Mouse (Mus musculus) cortical plate, adult 2 months (tissue): ENCODE measurements around the gene Mettl7a3. TPM values are rescaled to one million over a fixed set of nuclear protein-coding genes. Genes with fewer than 3 reads are reported as not detected.
"Not testable (repeated sequence)": the region's sequence is repeated elsewhere in the genome, so short reads cannot be mapped to it uniquely, and the experiment has no call there.

Experiments used
- H3K27ac ChIP-seq: fragments of 200-500 bp; 2 replicates; pipeline ENCODE4 v1.5.1; 2012; ENCODE audit warnings: low read length, control low read depth, inconsistent platforms; ENCODE audit not compliant: insufficient read depth
- H3K4me1 ChIP-seq: fragments of 200-500 bp; 2 replicates; pipeline ENCODE4 v1.6.1; 2011; ENCODE audit warnings: low read length; ENCODE audit not compliant: control insufficient read depth, insufficient read depth
- H3K4me3 ChIP-seq: fragments of 200-500 bp; 2 replicates; pipeline ENCODE4 v1.5.1; 2011; ENCODE audit warnings: mild to moderate bottlenecking, low read length, control low read depth; ENCODE audit not compliant: insufficient read depth
- CTCF ChIP-seq: fragments of 200-500 bp; IDR thresholded peaks from 2 replicates; pipeline ENCODE4 v1.5.1; 2011; ENCODE audit warnings: mild to moderate bottlenecking, control low read depth, low read length; ENCODE audit not compliant: insufficient read depth; ENCODE audit errors: extremely low read depth
- POLR2A ChIP-seq: fragments of 200-500 bp; IDR thresholded peaks from 2 replicates; pipeline ENCODE4 v1.6.1; 2011; ENCODE audit warnings: mild to moderate bottlenecking, low read length, control low read depth; ENCODE audit not compliant: insufficient read depth; ENCODE audit errors: extremely low read depth
- polyA plus RNA-seq: library from polyadenylated mRNA; depleted of rRNA; stranded (reverse); fragments of >200 nt; gene quantifications from 2 replicates; pipeline ENCODE4 v1.2.3, GENCODE M21; 2012

The Mettl7a3 gene
- polyA plus RNA-seq, 1 experiment: 0.75 TPM

DNA sequence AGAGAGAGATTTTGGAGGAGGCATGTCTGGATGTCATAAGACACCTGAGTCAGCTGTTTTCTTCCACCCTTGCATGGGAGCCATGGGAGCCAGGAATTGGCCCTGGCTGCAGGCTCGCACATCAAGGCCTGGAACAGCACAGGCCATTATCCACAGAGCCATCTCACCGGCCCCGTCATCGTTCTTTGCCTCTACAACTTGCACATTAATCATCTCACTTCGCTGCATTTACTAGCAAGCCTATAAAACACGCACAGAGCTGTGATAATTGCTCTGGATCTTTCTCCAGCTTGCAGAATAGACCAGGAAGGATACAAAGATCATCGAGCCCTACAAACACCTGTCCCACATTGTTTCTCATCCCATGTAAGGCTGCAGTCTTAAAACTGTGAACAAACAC is 4.0 kb upstream of the Mettl7a3 start:
- TF ChIP-seq POLR2A (no peak), CTCF (no peak)
- Histone ChIP-seq H3K27ac (no peak overlapping the region), H3K4me3 (no peak overlapping the region), H3K4me1 (no peaks in the 10 kb centered on the region; the same call in 1 of the 2 replicates)

DNA sequence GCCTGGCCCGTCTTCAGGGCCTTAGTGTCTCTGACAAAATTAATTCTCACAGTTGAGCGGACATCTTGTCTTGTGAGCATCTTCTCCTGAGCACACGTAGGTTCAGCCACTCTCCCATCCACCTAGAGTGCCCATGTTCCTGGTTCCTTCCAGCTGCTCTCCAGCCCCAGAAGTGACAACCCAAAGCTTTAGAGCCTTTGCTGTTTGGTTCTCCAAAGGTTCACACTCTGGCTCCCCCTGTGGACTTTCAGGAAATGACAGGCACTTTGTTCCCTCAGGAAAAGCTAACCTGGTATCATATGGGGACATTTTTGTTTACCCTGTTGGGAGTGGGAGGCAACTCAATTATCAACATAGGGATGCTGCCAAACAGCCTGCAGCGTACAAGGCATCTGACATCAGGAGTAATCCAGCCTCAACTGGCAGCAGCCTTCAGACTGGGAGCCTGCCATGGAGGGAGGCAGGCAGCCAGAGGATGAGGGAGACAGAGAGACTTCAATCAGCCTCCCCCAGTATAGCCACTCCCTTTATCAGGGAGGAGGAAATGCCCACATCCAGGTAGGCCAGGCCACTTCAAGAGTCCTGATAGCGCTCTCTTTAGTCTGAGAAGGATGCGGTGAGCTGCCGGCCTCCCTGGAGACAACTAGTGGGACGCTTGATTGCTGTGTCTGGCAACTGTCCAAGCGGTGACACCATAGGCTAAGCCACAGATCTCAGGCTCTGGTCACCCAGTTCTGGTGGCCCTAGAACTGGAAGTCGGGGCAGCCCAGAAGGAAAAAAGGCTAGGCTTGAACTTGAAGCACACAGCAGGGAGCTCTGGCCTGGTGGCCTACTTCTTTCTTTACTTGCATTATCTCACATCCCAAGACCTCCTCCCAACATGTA is 2.4 kb upstream of the Mettl7a3 start:
- H3K4me3 ChIP-seq, H3K4me1 ChIP-seq, H3K27ac ChIP-seq: not testable (repeated sequence)

- H3K4me3 ChIP-seq, H3K27ac ChIP-seq, H3K4me1 ChIP-seq: not testable (repeated sequence)
Measured at GRCm38 (mm10) chr15:100337328-100337727, 2.6 kb downstream of the Mettl7a3 start.

- H3K27ac ChIP-seq, H3K4me3 ChIP-seq, H3K4me1 ChIP-seq: not testable (repeated sequence)
Measured at GRCm38 (mm10) chr15:100337847-100338246, 3.1 kb downstream of the Mettl7a3 start.

DNA sequence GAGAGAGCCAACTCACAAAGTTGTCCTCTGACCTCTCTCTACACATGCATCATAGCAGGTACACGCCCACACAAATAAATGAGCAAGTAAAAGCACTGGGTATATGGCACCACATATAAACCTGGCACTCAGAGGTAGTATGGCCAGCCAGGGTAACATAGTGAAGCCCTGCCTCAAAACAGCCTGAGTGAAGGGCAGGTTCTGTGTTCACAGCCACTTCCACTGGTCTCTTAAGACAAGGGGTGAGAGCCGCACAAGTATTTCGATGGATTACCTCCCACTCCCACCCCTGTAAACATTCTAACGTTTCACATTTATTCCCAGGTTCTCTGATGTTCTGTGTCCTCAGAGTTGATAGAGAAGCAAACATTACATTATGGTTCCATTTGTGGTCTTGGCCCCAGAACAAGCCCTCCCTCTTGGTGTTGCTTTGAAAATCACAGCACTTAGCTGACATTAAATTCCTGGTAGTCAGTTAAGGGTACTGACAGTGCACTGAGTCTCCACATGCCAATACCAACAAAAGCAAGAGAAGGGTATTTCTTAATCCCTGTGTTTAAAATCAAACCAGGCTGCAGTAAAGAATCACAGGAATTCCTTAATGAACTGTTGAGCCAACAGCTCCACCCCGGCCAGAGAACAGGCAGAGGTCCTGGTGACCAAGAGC is 6.7 kb downstream of the Mettl7a3 start:
- not testable (repeated sequence) for H3K27ac ChIP-seq, H3K4me3 ChIP-seq, H3K4me1 ChIP-seq

DNA sequence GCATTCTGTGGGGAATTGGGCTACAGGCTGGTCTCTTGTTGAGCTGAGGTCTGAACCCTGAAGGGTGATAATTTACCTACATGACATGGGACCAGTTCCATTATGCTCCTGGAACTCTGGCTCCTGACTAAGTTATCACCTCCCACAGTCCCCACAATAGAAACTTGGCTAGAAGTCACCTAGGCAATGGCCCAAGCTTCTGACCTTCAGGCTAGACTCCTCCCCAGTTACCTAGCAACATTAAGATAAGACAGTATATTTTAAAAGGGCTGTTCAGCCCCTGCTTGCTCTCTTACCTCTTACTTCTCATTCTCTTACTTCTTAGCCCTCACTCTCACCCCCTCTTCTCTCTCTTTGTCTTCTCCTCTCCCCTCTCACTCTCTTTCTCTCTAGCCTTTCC is 10.8 kb downstream of the Mettl7a3 start:
- TF ChIP-seq CTCF (no peak), POLR2A (no peak)
- Histone ChIP-seq H3K4me3 (no peak overlapping the region), H3K27ac (no peak overlapping the region), H3K4me1 (no peaks in the 10 kb centered on the region)

DNA sequence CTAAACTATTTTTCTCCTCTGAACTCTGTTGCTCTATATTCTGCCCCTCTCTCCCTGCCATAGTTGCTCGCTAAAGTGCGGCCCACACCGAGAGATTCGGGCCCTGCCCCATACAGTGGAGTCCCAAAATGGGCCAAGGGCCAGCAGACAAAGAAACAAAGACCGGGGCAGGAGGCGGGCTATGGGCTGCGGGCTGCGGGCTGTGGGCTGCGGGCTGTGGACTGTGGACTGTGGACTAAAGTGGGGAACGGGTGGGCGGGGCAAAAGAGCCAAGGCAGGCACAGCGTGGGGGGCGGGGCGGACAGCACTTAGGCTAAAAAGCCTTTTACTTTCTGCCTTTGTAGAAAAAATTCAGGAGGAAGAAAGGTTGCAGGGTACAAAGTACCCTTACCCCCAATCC is 12.0 kb downstream of the Mettl7a3 start:
- Histone ChIP-seq H3K27ac (no peak overlapping the region), H3K4me1 (no peaks in the 10 kb centered on the region), H3K4me3 (no peak overlapping the region)
- no peak for TF ChIP-seq POLR2A
- no peak for TF ChIP-seq CTCF

GRCm38 (mm10) chr15:100349496-100349895 is 14.8 kb downstream of the Mettl7a3 start:
- TF ChIP-seq CTCF (no peak), POLR2A (no peak)
- H3K4me1 ChIP-seq: no peaks in the 10 kb centered on the region
- no peak overlapping the region for H3K27ac ChIP-seq

DNA sequence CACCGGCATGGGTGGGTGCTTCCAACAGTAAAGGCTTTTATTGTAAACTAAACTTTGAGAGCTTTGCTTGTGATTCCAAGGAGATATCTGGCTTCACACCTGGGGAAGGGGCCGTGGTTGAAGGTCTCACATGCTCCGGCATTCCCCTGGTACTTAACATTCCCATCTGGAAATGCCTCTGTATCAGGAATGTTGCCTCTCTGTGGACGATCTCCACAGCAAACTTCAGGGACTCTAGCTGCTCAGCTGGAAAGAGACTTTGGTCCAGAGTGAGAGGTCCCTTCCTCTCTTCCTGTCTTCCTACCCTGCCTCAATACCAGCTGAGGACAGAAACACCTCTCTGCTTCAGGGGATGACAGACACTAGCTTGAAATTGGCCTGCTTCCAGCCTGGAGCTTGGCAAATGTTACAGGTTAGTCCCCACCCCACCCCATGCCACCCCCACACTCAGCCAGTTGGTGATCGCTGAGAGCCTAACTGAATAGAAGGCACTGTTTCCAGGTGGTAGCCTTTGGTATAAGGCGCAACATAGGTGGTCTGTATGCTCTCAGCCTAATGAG is 16.9 kb downstream of the Mettl7a3 start:
- TF ChIP-seq CTCF: no peak
- TF ChIP-seq POLR2A: no peak
- no peak overlapping the region for H3K4me3 ChIP-seq
- H3K4me1 ChIP-seq: no peaks in the 10 kb centered on the region
- no peak overlapping the region for H3K27ac ChIP-seq

More at GRCm38 (mm10) chr15:100349496-100349895, 14.8 kb downstream of the Mettl7a3 start:
- H3K4me3 ChIP-seq: no peak overlapping the region

DNA sequence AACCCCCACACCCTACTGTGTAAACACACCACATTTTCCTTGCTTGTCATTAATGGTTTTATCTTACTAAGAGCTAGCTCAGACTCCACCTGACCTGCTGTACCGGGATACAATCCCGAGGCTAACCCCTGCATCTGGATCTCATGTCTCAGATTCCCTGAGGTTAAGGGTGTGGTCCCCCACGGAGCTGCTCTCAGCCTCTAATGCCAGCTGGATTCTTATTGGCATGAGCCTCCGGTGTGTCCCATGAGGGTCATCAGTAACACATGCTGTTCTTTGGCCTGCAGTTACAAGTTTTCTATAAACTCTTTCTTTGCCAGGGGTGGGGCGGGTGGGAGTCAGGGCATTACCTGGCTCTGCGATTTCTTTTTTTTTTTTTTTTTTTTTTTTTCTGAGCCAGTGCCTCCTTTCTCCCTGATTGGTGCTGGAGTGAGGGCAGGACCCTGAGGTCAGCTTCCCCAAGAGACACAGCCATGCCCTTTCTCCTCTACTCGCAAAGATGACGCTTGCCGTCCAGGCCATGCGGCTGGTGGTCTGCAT is 18.1 kb downstream of the Mettl7a3 start, which contains the start of the genes Methig1 and Mettl7a2:
TSS of gene Methig1 (plus strand) at position 439 of the 540 bp plus-strand sequence.
TSS of gene Mettl7a2 (plus strand) at position 490 of the 540 bp plus-strand sequence.
- TF ChIP-seq CTCF (no peak), POLR2A (no peak)
- H3K4me1 ChIP-seq: no peaks in the 10 kb centered on the region
- H3K4me3 ChIP-seq: no peak within 1 kb of the TSS
- no peak within 1 kb of the TSS for H3K27ac ChIP-seq

GRCm38 (mm10) chr15:100353399-100353798 is 18.7 kb downstream of the Mettl7a3 start:
- H3K4me1 ChIP-seq, H3K27ac ChIP-seq: not testable (repeated sequence)

More at GRCm38 (mm10) chr15:100353399-100353798, 18.7 kb downstream of the Mettl7a3 start:
- not testable (repeated sequence) for H3K4me3 ChIP-seq
